Mouse (Mus musculus) embryonic facial prominence, embryonic 11.5 days (tissue): ENCODE data around the gene Efemp2. TPM values are rescaled to one million over a fixed set of nuclear protein-coding genes. Genes with fewer than 3 reads are reported as not detected.
"Not testable (repeated sequence)": the region's sequence is repeated elsewhere in the genome, so short reads cannot be mapped to it uniquely, and the experiment has no call there.

Experiments used
- ATAC-seq: fragments of 200-750 bp; cut with Nextera tagmentation; replicated peaks from 2 replicates; pipeline ENCODE4 v1.8.0; 2017; ENCODE audit warnings: low read depth; ENCODE audit not compliant: insufficient number of reproducible peaks, low FRiP score, low TSS enrichment
- DNase-seq: peaks from one replicate; pipeline ENCODE4 v3.0.0-alpha.2; 2015; ENCODE audit warnings: low spot score
- H3K27ac ChIP-seq: fragments of 300-500 bp; sonication (generic); replicated peaks from 2 replicates; pipeline ENCODE4 v1.5.1; 2014; ENCODE audit warnings: mild to moderate bottlenecking, low read depth, low read length, control low read depth
- H3K27me3 ChIP-seq: fragments of 300-500 bp; sonication (generic); 2 replicates; pipeline ENCODE4 v1.6.1; 2014; ENCODE audit warnings: mild to moderate bottlenecking, low read length, moderate library complexity, mixed read lengths; ENCODE audit not compliant: control insufficient read depth, insufficient read depth
- H3K36me3 ChIP-seq: fragments of 300-500 bp; sonication (generic); replicated peaks from 2 replicates; pipeline ENCODE4 v1.6.1; 2014; ENCODE audit warnings: low read depth, mild to moderate bottlenecking, low read length, moderate library complexity, mixed read lengths; ENCODE audit not compliant: control insufficient read depth, insufficient read depth
- H3K4me1 ChIP-seq: fragments of 300-500 bp; sonication (generic); 2 replicates; pipeline ENCODE4 v1.6.1; 2014; ENCODE audit warnings: low read length, mixed read lengths; ENCODE audit not compliant: control insufficient read depth, insufficient read depth
- H3K4me2 ChIP-seq: fragments of 300-500 bp; sonication (generic); 2 replicates; pipeline ENCODE4 v1.6.1; 2014; ENCODE audit warnings: low read depth, mild to moderate bottlenecking, control low read depth, low read length, moderate library complexity
- H3K4me3 ChIP-seq: fragments of 300-500 bp; sonication (generic); 2 replicates; pipeline ENCODE4 v1.5.1; 2014; ENCODE audit warnings: low read depth, low read length, control low read depth
- H3K9ac ChIP-seq: fragments of 300-500 bp; sonication (generic); replicated peaks from 2 replicates; pipeline ENCODE4 v1.6.1; 2014; ENCODE audit warnings: mild to moderate bottlenecking, control low read depth, low read length
- H3K9me3 ChIP-seq: fragments of 300-500 bp; sonication (generic); replicated peaks from 2 replicates; pipeline ENCODE4 v1.6.1; 2016; ENCODE audit warnings: mild to moderate bottlenecking, low read length, inconsistent platforms, mixed read lengths; ENCODE audit not compliant: control insufficient read depth
- WGBS: fragments of 180-500 bp; shearing (Covaris S2); extraction: QIAGEN DNeasy Blood & Tissue Kit; methylation state at CpG from one replicate; pipeline ENCODE4 v1.1.7; 2014; 5-methylcytosine and 5-hydroxymethylcytosine counted together
- polyA plus RNA-seq: library from polyadenylated mRNA; unstranded; fragments of >200 nt; fragmentation: Nextera tagmentation; extraction: Ambion mirVana; gene quantifications from 2 replicates; pipeline ENCODE4 v1.2.1, GENCODE M21; 2014

The Efemp2 gene
- polyA plus RNA-seq, 1 experiment from 2014 or later: 80.9 TPM

DNA sequence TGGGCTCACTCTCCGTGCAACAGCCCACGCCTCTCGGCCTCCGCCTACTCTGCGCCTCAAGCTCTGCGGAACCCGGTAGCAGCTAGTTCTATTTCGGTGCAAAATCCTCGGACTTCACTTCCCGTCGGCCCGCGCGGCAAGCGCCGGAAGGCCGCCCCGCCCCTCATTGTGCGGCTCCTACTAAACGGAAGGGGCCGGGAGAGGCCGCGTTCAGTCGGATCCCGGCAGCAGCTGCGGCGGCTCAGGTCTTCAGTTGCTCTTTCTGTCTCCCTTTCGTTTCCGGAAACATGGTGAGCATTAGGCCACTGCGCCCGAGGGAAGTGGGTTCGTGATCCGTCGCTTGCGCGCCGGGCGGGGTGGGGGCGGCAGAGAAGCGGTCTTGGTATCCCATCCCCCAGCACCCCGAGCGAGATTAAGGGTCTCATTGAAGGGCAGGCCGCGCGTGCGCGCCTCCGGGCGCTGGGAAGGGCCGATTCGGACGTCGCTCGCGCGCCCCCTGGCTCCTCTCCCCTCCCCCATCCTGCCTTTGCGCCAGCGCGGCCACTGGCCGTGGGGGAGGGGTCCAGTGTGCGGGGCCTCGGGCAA, 16.7 kb downstream of the Efemp2 start, which contains the start of gene Cfl1:
Gene Cfl1, plus strand, starts transcription at position 143 of the 585 bp plus-strand sequence.
- Histone ChIP-seq H3K4me2 (peak within 1 kb of the TSS; percentile 81), H3K9me3 (no peaks in the 10 kb centered on the region), H3K36me3 (peaks cover 6% of the 10 kb centered on the region), H3K27ac (peak within 1 kb of the TSS; percentile 99), H3K4me3 (peak within 1 kb of the TSS; percentile 99), H3K9ac (peak within 1 kb of the TSS; percentile 93), H3K27me3 (no peaks in the 10 kb centered on the region), H3K4me1 (no peaks in the 10 kb centered on the region)
- ATAC-seq: peak; percentile 53
- under 1% methylated on average over 58 of the region's 62 CpGs for WGBS
- DNase-seq: peak; percentile 97

- Histone ChIP-seq H3K36me3 (peaks cover 6% of the 10 kb centered on the region), H3K9ac (peak overlapping the region; percentile 93), H3K9me3 (no peaks in the 10 kb centered on the region), H3K27me3 (no peaks in the 10 kb centered on the region), H3K4me2 (peak overlapping the region; percentile 57), H3K4me1 (no peaks in the 10 kb centered on the region), H3K27ac (peak overlapping the region; percentile 99), H3K4me3 (peak overlapping the region; percentile 99)
- under 1% methylated on average over 58 of the region's 59 CpGs for WGBS
- ATAC-seq (peak; percentile 7; the same call in 1 of the 2 replicates), DNase-seq (peak; percentile 82)
Measured at GRCm38 (mm10) chr19:5490898-5491708, 17.3 kb downstream of the Efemp2 start.

DNA sequence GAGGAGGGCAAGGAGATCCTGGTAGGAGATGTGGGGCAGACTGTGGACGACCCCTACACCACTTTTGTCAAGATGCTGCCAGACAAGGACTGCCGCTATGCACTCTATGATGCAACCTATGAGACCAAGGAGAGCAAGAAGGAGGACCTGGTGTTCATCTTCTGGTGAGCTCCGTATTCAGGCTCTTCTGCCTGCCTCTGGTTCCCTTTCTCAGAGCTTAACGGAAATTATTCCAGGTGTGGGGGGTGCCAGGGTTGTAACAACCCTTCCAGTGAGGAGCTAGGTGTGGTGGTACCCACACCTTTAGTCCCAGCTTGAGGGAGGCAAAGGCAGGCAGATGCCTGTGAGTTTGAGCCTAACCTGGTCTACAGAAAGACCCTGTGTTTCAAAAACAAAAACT, 18.9 kb downstream of the Efemp2 start:
- H3K9me3 ChIP-seq: no peaks in the 10 kb centered on the region
- no peak overlapping the region for H3K27ac ChIP-seq
- no peak overlapping the region for H3K4me2 ChIP-seq
- WGBS: 81% methylated on average over 4 of the region's 4 CpGs
- H3K4me1 ChIP-seq: no peaks in the 10 kb centered on the region
- H3K4me3 ChIP-seq: no peak overlapping the region
- peaks cover 6% of the 10 kb centered on the region for H3K36me3 ChIP-seq
- H3K27me3 ChIP-seq: no peaks in the 10 kb centered on the region
- ATAC-seq: no peak
- H3K9ac ChIP-seq: no peak overlapping the region
- DNase-seq: no peak

DNA sequence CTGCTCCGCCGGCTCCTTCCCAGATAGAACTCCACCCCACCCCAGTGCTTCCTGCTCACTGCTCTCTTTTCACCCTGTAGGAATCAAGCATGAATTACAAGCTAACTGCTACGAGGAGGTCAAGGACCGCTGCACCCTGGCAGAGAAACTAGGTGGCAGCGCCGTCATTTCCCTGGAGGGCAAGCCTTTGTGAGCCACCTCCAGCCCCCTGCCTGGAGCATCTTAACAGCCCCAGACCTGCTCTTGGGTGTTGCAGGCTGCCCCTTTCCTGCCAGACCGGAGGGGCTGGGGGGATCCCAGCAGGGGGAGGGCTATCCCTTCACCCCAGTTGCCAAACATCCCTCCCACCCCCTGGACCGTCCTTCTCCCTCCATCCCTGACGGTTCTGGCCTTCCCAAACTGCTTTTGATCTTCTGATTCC, 19.6 kb downstream of the Efemp2 start:
- H3K4me1 ChIP-seq, H3K4me2 ChIP-seq, H3K36me3 ChIP-seq, H3K9ac ChIP-seq, ATAC-seq, H3K4me3 ChIP-seq, H3K27ac ChIP-seq, H3K9me3 ChIP-seq, H3K27me3 ChIP-seq, DNase-seq: not testable (repeated sequence)
- 77% methylated on average over 9 of the region's 9 CpGs for WGBS

DNA sequence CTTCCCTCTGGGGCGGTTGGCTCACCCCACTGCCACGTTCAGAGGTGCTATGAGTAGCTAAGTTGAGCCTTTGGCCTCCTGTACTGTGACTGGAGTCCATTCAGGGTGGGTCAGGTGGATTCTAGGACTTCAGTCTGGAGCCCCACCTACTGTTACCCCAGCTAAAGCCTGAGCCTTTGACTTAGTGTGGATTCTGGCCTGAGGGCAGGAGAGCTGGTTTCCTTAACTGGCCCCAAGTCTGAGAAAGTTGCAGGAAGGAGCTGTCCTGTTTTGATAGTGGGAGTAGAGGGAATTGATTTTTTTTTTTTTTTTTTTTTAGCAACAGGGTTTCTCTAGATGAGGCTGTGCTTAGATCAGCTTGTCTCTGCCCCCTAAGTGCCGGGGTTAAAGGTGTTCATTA, 20.6 kb downstream of the Efemp2 start:
- Histone ChIP-seq H3K9me3 (no peaks in the 10 kb centered on the region), H3K4me2 (no peak overlapping the region), H3K27me3 (no peaks in the 10 kb centered on the region), H3K4me3 (no peak overlapping the region), H3K4me1 (no peaks in the 10 kb centered on the region), H3K27ac (no peak overlapping the region), H3K36me3 (peaks cover 6% of the 10 kb centered on the region), H3K9ac (no peak overlapping the region)
- DNase-seq (no peak), ATAC-seq (no peak)
- WGBS: 80% methylated on average over 3 of the region's 3 CpGs

DNA sequence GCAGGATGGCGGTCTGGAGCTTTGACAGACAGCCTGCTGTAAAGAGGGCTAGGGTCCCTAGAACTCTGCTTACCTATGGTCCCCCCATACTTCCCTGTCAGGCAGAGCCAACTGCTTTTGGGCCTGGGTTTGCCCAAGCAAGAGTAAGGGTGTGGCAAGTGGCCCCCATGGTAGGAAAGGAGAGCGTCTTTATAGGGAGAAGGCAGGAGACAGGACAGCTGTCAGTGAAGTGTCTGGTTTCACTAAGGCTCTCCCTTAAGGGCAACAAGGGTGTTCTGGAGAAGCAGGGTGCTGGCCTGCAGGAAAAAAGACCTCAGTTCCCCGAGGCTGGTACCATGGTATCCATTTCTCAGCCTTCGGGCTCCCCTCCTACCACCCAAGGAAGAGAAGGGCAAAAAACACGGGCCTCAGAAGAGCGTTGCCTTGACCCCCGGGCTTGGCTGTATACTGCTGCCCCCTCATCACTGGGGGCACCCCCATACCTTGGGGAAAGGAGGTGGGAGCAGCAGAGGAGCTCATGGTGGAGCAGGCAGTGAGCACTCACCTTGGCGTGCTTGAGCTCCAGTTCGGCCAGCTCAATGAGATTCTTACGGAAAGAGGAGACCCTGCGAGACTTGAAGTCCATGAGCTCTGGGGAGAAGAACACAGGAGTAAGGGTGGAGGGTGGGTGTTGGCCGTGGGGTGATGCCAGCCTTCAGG, 21.7 kb downstream of the Efemp2 start:
- no peak overlapping the region for H3K27ac ChIP-seq
- no peak for ATAC-seq
- H3K4me1 ChIP-seq: no peaks in the 10 kb centered on the region
- H3K9ac ChIP-seq: no peak overlapping the region
- 83% methylated on average over 12 of the region's 12 CpGs for WGBS
- H3K9me3 ChIP-seq: no peaks in the 10 kb centered on the region
- no peaks in the 10 kb centered on the region for H3K27me3 ChIP-seq
- peaks cover 6% of the 10 kb centered on the region for H3K36me3 ChIP-seq
- no peak overlapping the region for H3K4me3 ChIP-seq
- H3K4me2 ChIP-seq: no peak overlapping the region
- no peak for DNase-seq

GRCm38 (mm10) chr19:5496052-5496370, 22.3 kb downstream of the Efemp2 start:
- no peak overlapping the region for H3K27ac ChIP-seq
- WGBS: 87% methylated on average over 16 of the region's 16 CpGs
- H3K4me3 ChIP-seq: no peak overlapping the region
- H3K4me2 ChIP-seq: no peak overlapping the region
- H3K27me3 ChIP-seq: no peaks in the 10 kb centered on the region
- peaks cover 6% of the 10 kb centered on the region for H3K36me3 ChIP-seq
- no peak overlapping the region for H3K9ac ChIP-seq
- no peaks in the 10 kb centered on the region for H3K9me3 ChIP-seq
- DNase-seq (no peak), ATAC-seq (no peak)
- no peaks in the 10 kb centered on the region for H3K4me1 ChIP-seq
